Mouse (Mus musculus): Measurements from ENCODE around the gene Golga1. TPM values are rescaled to one million over a fixed set of nuclear protein-coding genes. Genes with fewer than 3 reads are reported as not detected.
A peak's percentile ranks its signal among the peaks of the same experiment; 100 is the strongest.

The Golga1 gene
- polyA plus RNA-seq, 1 experiment = 21.3 TPM

DNA sequence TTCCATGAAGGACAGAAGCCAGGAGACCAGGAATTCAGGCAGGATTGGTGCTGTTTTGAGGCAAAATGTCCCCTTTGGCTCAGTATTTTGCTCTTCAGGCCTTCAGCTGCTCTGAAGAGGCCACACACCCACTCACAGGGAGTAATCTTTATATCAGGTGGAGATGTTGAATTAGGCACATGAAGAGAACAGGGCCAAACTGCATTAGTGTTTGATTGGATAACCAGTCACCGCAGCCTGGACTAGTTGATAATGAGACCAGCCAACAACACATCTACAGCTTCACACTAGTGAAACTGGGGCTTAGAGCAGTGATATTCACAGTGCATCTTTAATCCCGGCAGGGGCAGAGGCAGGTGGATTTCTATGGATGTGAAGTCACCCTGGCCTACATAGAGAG is 76.4 kb downstream of the Golga1 start:
- no peak overlapping the region for H3K4me3 ChIP-seq (ENCODE audit: low read depth, low read length)
- no peak for TF ChIP-seq EP300 (IDR thresholded peaks at IDR 0.05; ENCODE audit: insufficient read depth, low read depth, low read length)
- no peak for TF ChIP-seq CTCF (IDR thresholded peaks at IDR 0.05; ENCODE audit: low read depth, low read length)
- no peak for TF ChIP-seq POLR2A (IDR thresholded peaks at IDR 0.05; ENCODE audit: insufficient read depth, low read length)

DNA sequence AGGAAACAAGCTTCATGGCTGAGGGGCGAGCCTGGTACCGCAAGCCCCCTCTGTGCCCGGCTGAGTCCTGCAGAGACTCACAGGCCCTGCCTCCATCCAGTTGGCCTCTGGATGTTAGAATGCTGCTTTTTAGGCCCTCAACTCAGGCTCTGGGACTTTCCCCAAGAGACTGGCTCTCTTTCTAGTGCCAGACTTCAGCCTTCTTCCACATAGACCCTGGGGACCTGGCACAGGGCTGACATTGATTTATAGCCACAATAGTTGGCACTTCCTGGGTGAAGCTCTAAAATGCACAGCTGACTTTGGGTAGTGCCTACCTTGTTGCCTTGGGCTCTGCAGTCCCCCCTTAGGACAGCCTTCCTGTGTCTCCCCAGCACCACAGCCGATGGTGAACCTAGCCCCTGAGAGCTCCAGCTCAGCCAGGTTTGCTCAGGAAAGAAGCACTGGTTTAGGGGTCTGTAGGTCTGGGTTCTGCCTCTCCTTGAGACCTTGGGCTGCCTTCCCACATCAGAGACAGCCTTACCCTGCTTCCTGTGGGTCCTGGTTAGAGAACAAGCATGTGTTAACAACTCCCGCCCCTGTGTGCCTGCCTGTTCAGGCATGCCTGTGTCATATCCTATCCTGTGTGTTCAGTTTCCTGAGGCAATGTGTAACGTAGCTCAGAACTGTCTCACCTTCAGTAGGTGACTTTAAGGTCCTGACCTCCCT is 77.4 kb downstream of the Golga1 start:
- Histone ChIP-seq H3K9ac (ENCODE audit: low read depth, poor library complexity, severe bottlenecking) (no peak overlapping the region), H3K4me1 (ENCODE audit: control insufficient read depth, insufficient read depth, low read length) (peaks cover 6% of the 10 kb centered on the region), H3K4me3 (ENCODE audit: low read depth, low read length) (no peak overlapping the region), H3K36me3 (ENCODE audit: control insufficient read depth, insufficient read depth, low read length, poor library complexity, severe bottlenecking) (no peaks in the 10 kb centered on the region), H3K27me3 (ENCODE audit: control insufficient read depth, insufficient read depth, low read length, poor library complexity, severe bottlenecking) (no peaks in the 10 kb centered on the region), H3K27ac (ENCODE audit: insufficient read depth, low read length) (peak overlapping the region; percentile 20), H3K9me3 (replicated peaks; ENCODE audit: control insufficient read depth, insufficient read depth, low read length, poor library complexity, severe bottlenecking) (no peaks in the 10 kb centered on the region)
- TF ChIP-seq EP300 (IDR thresholded peaks at IDR 0.05; ENCODE audit: insufficient read depth, low read depth, low read length) = no peak
- no peak for TF ChIP-seq CTCF (IDR thresholded peaks at IDR 0.05; ENCODE audit: low read depth, low read length)
- TF ChIP-seq POLR2A (IDR thresholded peaks at IDR 0.05; ENCODE audit: insufficient read depth, low read length) = no peak

More for the DNA sequence above, 76.4 kb downstream of the Golga1 start:
- Histone ChIP-seq H3K9me3 (replicated peaks; ENCODE audit: control insufficient read depth, insufficient read depth, low read length, poor library complexity, severe bottlenecking) (no peaks in the 10 kb centered on the region), H3K27ac (ENCODE audit: insufficient read depth, low read length) (no peak overlapping the region), H3K27me3 (ENCODE audit: control insufficient read depth, insufficient read depth, low read length, poor library complexity, severe bottlenecking) (no peaks in the 10 kb centered on the region), H3K4me1 (ENCODE audit: control insufficient read depth, insufficient read depth, low read length) (peaks cover 6% of the 10 kb centered on the region), H3K9ac (ENCODE audit: low read depth, poor library complexity, severe bottlenecking) (no peak overlapping the region), H3K36me3 (ENCODE audit: control insufficient read depth, insufficient read depth, low read length, poor library complexity, severe bottlenecking) (no peaks in the 10 kb centered on the region)

DNA sequence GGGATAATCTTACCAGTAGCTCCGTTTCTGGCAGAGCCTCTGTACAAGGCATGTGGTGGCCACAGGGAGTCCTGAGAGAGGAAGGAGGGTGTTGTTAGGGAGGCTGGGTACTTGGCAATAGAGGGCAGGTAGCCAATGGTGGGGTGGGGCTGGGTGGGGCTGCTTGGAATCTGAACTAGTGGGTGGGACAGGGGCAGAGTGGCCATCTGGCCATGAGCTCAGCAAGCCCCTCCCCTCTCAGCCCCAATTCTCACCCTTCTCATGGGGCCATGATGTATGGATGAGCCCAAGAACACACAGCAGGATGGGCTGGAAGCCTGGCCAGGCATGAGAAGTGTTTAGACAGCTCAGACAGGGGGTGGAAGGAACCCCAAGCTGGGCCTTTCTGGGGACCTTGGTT is 78.0 kb downstream of the Golga1 start:
- TF ChIP-seq POLR2A (IDR thresholded peaks at IDR 0.05; ENCODE audit: insufficient read depth, low read length) = no peak
- TF ChIP-seq CTCF (IDR thresholded peaks at IDR 0.05; ENCODE audit: low read depth, low read length) = no peak
- TF ChIP-seq EP300 (IDR thresholded peaks at IDR 0.05; ENCODE audit: insufficient read depth, low read depth, low read length) = no peak
- no peak overlapping the region for H3K9ac ChIP-seq (ENCODE audit: low read depth, poor library complexity, severe bottlenecking)
- no peak overlapping the region for H3K4me3 ChIP-seq (ENCODE audit: low read depth, low read length)
- no peaks in the 10 kb centered on the region for H3K27me3 ChIP-seq (ENCODE audit: control insufficient read depth, insufficient read depth, low read length, poor library complexity, severe bottlenecking)
- peaks cover 6% of the 10 kb centered on the region for H3K4me1 ChIP-seq (ENCODE audit: control insufficient read depth, insufficient read depth, low read length)
- peak overlapping the region; percentile 20; the same call in 1 of the 2 replicates for H3K27ac ChIP-seq (ENCODE audit: insufficient read depth, low read length)
- H3K9me3 ChIP-seq (replicated peaks; ENCODE audit: control insufficient read depth, insufficient read depth, low read length, poor library complexity, severe bottlenecking) = no peaks in the 10 kb centered on the region
- H3K36me3 ChIP-seq (ENCODE audit: control insufficient read depth, insufficient read depth, low read length, poor library complexity, severe bottlenecking) = no peaks in the 10 kb centered on the region

DNA sequence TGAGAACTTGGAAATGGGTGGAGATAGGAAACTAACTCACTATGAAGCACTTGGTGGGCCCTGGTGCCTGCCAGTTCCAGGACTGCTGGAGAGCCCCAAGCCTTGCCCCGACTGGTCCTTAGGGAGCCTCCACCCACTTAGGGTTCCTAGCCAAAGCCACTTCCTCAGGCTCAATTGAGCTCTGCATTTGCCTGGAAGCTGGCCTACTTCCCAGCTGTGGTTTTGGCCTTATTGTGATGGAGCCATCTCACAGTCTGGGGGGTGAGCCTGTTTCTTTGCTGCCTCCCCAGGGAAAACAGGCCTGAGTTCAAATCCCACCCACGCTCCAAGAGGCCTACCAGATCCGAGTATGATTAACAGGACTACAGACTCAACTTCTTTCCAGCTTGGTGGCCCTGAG is 78.8 kb downstream of the Golga1 start:
- TF ChIP-seq POLR2A (IDR thresholded peaks at IDR 0.05; ENCODE audit: insufficient read depth, low read length) (no peak), CTCF (IDR thresholded peaks at IDR 0.05; ENCODE audit: low read depth, low read length) (no peak), EP300 (IDR thresholded peaks at IDR 0.05; ENCODE audit: insufficient read depth, low read depth, low read length) (no peak)
- H3K9ac ChIP-seq (ENCODE audit: low read depth, poor library complexity, severe bottlenecking) = no peak overlapping the region
- H3K36me3 ChIP-seq (ENCODE audit: control insufficient read depth, insufficient read depth, low read length, poor library complexity, severe bottlenecking) = no peaks in the 10 kb centered on the region
- no peak overlapping the region for H3K27ac ChIP-seq (ENCODE audit: insufficient read depth, low read length)
- no peak overlapping the region for H3K4me3 ChIP-seq (ENCODE audit: low read depth, low read length)
- no peaks in the 10 kb centered on the region for H3K9me3 ChIP-seq (replicated peaks; ENCODE audit: control insufficient read depth, insufficient read depth, low read length, poor library complexity, severe bottlenecking)
- peaks cover 6% of the 10 kb centered on the region for H3K4me1 ChIP-seq (ENCODE audit: control insufficient read depth, insufficient read depth, low read length)
- H3K27me3 ChIP-seq (ENCODE audit: control insufficient read depth, insufficient read depth, low read length, poor library complexity, severe bottlenecking) = no peaks in the 10 kb centered on the region

DNA sequence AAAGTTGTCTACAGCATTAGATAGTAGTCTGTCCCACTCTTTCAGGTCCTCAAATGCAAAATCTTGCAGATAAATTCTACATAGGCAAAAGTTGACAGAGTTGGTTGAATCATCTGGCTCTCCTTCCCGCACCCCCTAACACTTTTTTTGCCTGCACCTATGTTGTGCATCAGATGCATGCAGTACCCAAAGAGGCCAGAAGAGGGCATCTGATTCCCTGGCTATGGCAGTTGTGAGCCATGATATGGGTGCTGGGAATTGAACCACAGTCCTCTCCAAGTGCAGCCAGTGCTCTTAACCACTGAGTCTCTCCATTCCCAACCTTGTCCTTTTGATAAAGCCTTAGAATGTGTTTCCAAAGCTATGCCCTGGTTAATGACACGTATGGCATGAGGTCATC is 81.9 kb downstream of the Golga1 start:
- Histone ChIP-seq H3K4me3 (ENCODE audit: low read depth, low read length) (no peak overlapping the region), H3K36me3 (ENCODE audit: control insufficient read depth, insufficient read depth, low read length, poor library complexity, severe bottlenecking) (no peaks in the 10 kb centered on the region), H3K4me1 (ENCODE audit: control insufficient read depth, insufficient read depth, low read length) (peaks cover 6% of the 10 kb centered on the region), H3K9me3 (replicated peaks; ENCODE audit: control insufficient read depth, insufficient read depth, low read length, poor library complexity, severe bottlenecking) (no peaks in the 10 kb centered on the region), H3K27ac (ENCODE audit: insufficient read depth, low read length) (no peak overlapping the region), H3K27me3 (ENCODE audit: control insufficient read depth, insufficient read depth, low read length, poor library complexity, severe bottlenecking) (no peaks in the 10 kb centered on the region), H3K9ac (ENCODE audit: low read depth, poor library complexity, severe bottlenecking) (no peak overlapping the region)
- TF ChIP-seq POLR2A (IDR thresholded peaks at IDR 0.05; ENCODE audit: insufficient read depth, low read length) = no peak
- peak; percentile 46 for TF ChIP-seq CTCF (IDR thresholded peaks at IDR 0.05; ENCODE audit: low read depth, low read length)

GRCm38 (mm10) chr2:38977837-38978236 is 87.5 kb downstream of the Golga1 start:
- TF ChIP-seq CTCF (IDR thresholded peaks at IDR 0.05; ENCODE audit: low read depth, low read length) = no peak
- TF ChIP-seq EP300 (IDR thresholded peaks at IDR 0.05; ENCODE audit: insufficient read depth, low read depth, low read length) = no peak
- no peak for TF ChIP-seq POLR2A (IDR thresholded peaks at IDR 0.05; ENCODE audit: insufficient read depth, low read length)
- no peaks in the 10 kb centered on the region for H3K27me3 ChIP-seq (ENCODE audit: control insufficient read depth, insufficient read depth, low read length, poor library complexity, severe bottlenecking)
- peaks cover 7% of the 10 kb centered on the region for H3K4me1 ChIP-seq (ENCODE audit: control insufficient read depth, insufficient read depth, low read length)
- no peak overlapping the region for H3K27ac ChIP-seq (ENCODE audit: insufficient read depth, low read length)
- no peak overlapping the region for H3K9ac ChIP-seq (ENCODE audit: low read depth, poor library complexity, severe bottlenecking)
- no peak overlapping the region for H3K4me3 ChIP-seq (ENCODE audit: low read depth, low read length)
- no peaks in the 10 kb centered on the region for H3K9me3 ChIP-seq (replicated peaks; ENCODE audit: control insufficient read depth, insufficient read depth, low read length, poor library complexity, severe bottlenecking)
- no peaks in the 10 kb centered on the region for H3K36me3 ChIP-seq (ENCODE audit: control insufficient read depth, insufficient read depth, low read length, poor library complexity, severe bottlenecking)

Measured in ES-Bruce4 (cell line).